Mouse (Mus musculus) limb, embryonic 14.5 days (tissue): ENCODE measurements around the gene Zcchc9. TPM values are rescaled to one million over a fixed set of nuclear protein-coding genes. Genes with fewer than 3 reads are reported as not detected.

Experiments
- ATAC-seq: fragments of 200-750 bp; cut with Nextera tagmentation; 2 replicates; pipeline ENCODE4 v1.8.0; 2017; ENCODE audit warnings: low read depth, moderate number of reproducible peaks, moderate TSS enrichment; ENCODE audit not compliant: low FRiP score
- DNase-seq: peaks from one replicate; pipeline ENCODE4 v3.0.0-alpha.2; 2015; ENCODE audit warnings: low spot score
- H3K27ac ChIP-seq: fragments of 300-500 bp; sonication (generic); replicated peaks from 2 replicates; pipeline ENCODE4 v1.5.1; 2014; ENCODE audit warnings: low read depth, mild to moderate bottlenecking, low read length, moderate library complexity, mixed read lengths
- H3K27me3 ChIP-seq: fragments of 300-500 bp; sonication (generic); 2 replicates; pipeline ENCODE4 v1.6.1; 2014; ENCODE audit warnings: low read length, mixed read lengths; ENCODE audit not compliant: control insufficient read depth, insufficient read depth
- H3K36me3 ChIP-seq: fragments of 300-500 bp; sonication (generic); 2 replicates; pipeline ENCODE4 v1.6.1; 2014; ENCODE audit warnings: mild to moderate bottlenecking, low read length, moderate library complexity, mixed read lengths; ENCODE audit not compliant: control insufficient read depth, insufficient read depth
- H3K4me1 ChIP-seq: fragments of 300-500 bp; sonication (generic); 2 replicates; pipeline ENCODE4 v1.6.1; 2014; ENCODE audit warnings: antibody characterized with exemption, low read length, mixed read lengths; ENCODE audit not compliant: control insufficient read depth, insufficient read depth
- H3K4me2 ChIP-seq: fragments of 300-500 bp; sonication (generic); replicated peaks from 2 replicates; pipeline ENCODE4 v1.6.1; 2014; ENCODE audit warnings: low read depth, mild to moderate bottlenecking, low read length, moderate library complexity; ENCODE audit not compliant: severe bottlenecking
- H3K4me3 ChIP-seq: fragments of 300-500 bp; sonication (generic); replicated peaks from 2 replicates; pipeline ENCODE4 v1.5.1; 2014; ENCODE audit warnings: low read length
- H3K9ac ChIP-seq: fragments of 300-500 bp; sonication (generic); 2 replicates; pipeline ENCODE4 v1.6.1; 2014; ENCODE audit warnings: mild to moderate bottlenecking, low read depth, low read length, moderate library complexity; ENCODE audit not compliant: severe bottlenecking
- H3K9me3 ChIP-seq: fragments of 300-500 bp; sonication (generic); 2 replicates; pipeline ENCODE4 v1.6.1; 2016; ENCODE audit warnings: low read length; ENCODE audit not compliant: control insufficient read depth
- POLR2A ChIP-seq: fragments of 200-500 bp; IDR thresholded peaks from 2 replicates; pipeline ENCODE4 v1.8.0; 2012; ENCODE audit warnings: inconsistent platforms, mild to moderate bottlenecking, moderate library complexity, borderline replicate concordance; ENCODE audit not compliant: insufficient read depth, insufficient read length; ENCODE audit errors: extremely low read depth
- WGBS: fragments of 180-500 bp; shearing (Covaris S2); extraction: QIAGEN DNeasy Blood & Tissue Kit; methylation state at CpG from one replicate; pipeline ENCODE4 v1.1.7; 2014; 5-methylcytosine and 5-hydroxymethylcytosine counted together
- microRNA-seq: library from miRNA; unstranded; fragments of <30 nt; microRNA quantifications from one replicate; pipeline ENCODE4, GENCODE M21; 2016
- polyA plus RNA-seq, 2 experiments: library from polyadenylated mRNA; depleted of rRNA in 1 of 2; stranded (reverse) in 1 of 2; unstranded in 1 of 2; fragments of >200 nt; fragmentation: Nextera tagmentation in 1 of 2; extraction: Ambion mirVana in 1 of 2; gene quantifications; 2 replicates each; pipeline versions ENCODE4 v1.2.1 to v1.2.3; 2012 to 2014

Gene Zcchc9
- polyA plus RNA-seq, 2 experiments, result 21.9 to 39.0 TPM

DNA sequence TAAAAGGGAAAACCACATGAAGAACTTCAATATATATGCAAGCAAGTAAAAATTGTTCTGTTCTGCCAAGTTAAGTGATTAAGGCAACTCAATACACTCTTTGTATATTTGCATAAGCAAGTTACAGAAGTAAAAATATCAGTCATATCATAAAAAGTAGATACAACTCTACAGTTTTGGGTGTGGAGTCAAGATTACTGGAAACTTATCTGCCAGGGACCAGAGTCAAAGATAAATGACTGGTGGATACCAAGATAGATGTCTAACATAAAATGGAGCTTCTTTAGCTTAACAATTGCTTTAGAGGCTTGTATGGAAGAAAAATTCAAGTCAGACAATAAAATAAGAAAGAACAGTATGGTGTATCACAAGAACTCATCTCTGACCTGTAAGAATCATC, 52.7 kb downstream of the Zcchc9 start:
- no peak overlapping the region for H3K4me2 ChIP-seq
- H3K27ac ChIP-seq, result no peak overlapping the region
- no peaks in the 10 kb centered on the region for H3K9me3 ChIP-seq
- ATAC-seq, result no peak
- no peaks in the 10 kb centered on the region for H3K27me3 ChIP-seq
- no peak overlapping the region for H3K4me3 ChIP-seq
- TF ChIP-seq POLR2A, result no peak
- no peaks in the 10 kb centered on the region for H3K36me3 ChIP-seq
- peaks cover 4% of the 10 kb centered on the region for H3K4me1 ChIP-seq
- H3K9ac ChIP-seq, result no peak overlapping the region
- no peak for DNase-seq

DNA sequence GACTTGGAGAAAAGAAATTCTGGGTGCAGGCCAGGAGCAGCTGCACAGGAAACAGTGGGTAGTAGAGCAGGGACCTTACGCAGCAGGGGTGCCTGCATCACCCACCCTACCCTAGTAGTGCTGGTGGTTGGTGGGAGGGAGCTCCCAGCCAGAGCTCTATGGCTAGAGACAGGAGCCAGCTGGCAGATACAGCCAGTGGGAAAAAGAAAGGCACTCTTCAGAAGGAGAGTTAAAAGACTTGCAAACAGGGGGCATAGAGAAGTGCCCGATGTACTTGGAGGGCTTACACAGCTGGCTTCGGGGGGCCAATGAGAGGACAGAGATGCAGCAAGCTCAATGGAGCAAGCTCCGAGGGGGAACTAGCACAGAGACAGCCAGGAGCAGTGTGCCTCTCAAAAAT, 53.8 kb downstream of the Zcchc9 start:
- no peak overlapping the region for H3K4me3 ChIP-seq
- 56% methylated on average over 4 of the region's 4 CpGs for WGBS
- TF ChIP-seq POLR2A, result no peak
- H3K9me3 ChIP-seq, result no peaks in the 10 kb centered on the region
- H3K9ac ChIP-seq, result no peak overlapping the region
- no peaks in the 10 kb centered on the region for H3K27me3 ChIP-seq
- peaks cover 4% of the 10 kb centered on the region for H3K4me1 ChIP-seq
- DNase-seq (no peak), ATAC-seq (no peak)
- H3K36me3 ChIP-seq, result no peaks in the 10 kb centered on the region
- H3K4me2 ChIP-seq, result no peak overlapping the region
- no peak overlapping the region for H3K27ac ChIP-seq

DNA sequence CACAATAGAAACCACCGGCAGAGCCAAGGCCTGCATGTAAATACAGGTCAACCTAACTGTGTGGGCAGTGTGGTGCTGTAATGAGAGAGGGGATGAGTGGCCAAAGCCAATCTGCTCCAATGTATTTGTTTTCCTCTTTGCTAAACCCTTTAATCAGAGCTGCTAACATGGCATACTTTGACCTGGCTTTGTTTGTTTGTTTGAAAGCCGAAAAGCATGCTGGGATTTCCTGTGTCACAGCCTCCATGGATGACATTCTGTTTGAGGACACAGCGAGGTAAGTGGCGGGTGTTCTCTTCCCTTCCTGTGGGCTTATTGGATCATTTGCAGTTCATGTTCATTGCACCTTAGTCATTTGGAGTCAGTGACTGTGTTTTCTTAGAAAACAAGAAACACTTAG, 57.5 kb downstream of the Zcchc9 start:
- Histone ChIP-seq H3K27ac (no peak overlapping the region), H3K4me1 (peaks cover 4% of the 10 kb centered on the region), H3K27me3 (no peaks in the 10 kb centered on the region), H3K9ac (no peak overlapping the region), H3K36me3 (no peaks in the 10 kb centered on the region), H3K4me3 (no peak overlapping the region), H3K4me2 (no peak overlapping the region), H3K9me3 (no peaks in the 10 kb centered on the region)
- DNase-seq (no peak), ATAC-seq (no peak)
- no peak for TF ChIP-seq POLR2A
- WGBS, result 93% methylated on average over 4 of the region's 4 CpGs

DNA sequence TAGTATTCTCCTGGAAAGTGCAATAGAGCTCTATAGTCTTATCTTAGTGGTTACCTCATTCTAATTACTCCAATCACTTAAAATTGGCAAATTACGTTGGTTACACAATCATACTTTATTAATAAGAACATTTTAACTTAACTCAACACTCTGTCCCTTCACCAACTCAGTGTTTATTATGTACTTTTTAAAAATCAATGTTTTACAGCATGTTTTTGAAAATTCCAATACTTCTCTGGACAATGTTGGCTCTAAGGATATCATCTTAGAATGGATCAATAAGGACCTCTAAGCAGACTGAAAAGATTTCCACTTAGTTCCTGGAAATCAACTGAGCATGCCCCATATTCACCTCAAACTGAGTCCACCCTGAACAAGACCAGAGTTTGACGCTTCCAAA, 59.1 kb downstream of the Zcchc9 start:
- 86% methylated on average over 2 of the region's 2 CpGs for WGBS
- Histone ChIP-seq H3K36me3 (no peaks in the 10 kb centered on the region), H3K4me1 (peaks cover under 1% of the 10 kb centered on the region; the same call in 1 of the 2 replicates), H3K27me3 (no peaks in the 10 kb centered on the region), H3K27ac (no peak overlapping the region), H3K9me3 (no peaks in the 10 kb centered on the region), H3K4me2 (no peak overlapping the region), H3K4me3 (no peak overlapping the region), H3K9ac (no peak overlapping the region)
- TF ChIP-seq POLR2A, result no peak
- ATAC-seq, result no peak
- DNase-seq, result no peak

Small RNA genes within 50 kb of the gene (microRNA-seq; reads per million reads assigned to microRNA genes)
- gene Gm27656, result not detected

Other genes starting within 250 kb of the Zcchc9 start
- gene Acot12, start 66.2 kb downstream of the Zcchc9 start, polyA plus RNA-seq (2012; rRNA removed), result 0.09 and 0.11 TPM in 2 replicates
- gene Acot12, start 66.2 kb downstream of the Zcchc9 start, polyA plus RNA-seq (2014; fragmentation: Nextera tagmentation; extraction: Ambion mirVana), result not detected in 2 replicates
- gene Ckmt2, start 69.2 kb upstream of the Zcchc9 start, polyA plus RNA-seq (2012; rRNA removed), result 0.68 and 1.2 TPM in 2 replicates
- gene Ckmt2, start 69.2 kb upstream of the Zcchc9 start, polyA plus RNA-seq (2014; fragmentation: Nextera tagmentation; extraction: Ambion mirVana), result 0.39 and 1.2 TPM in 2 replicates